Mouse (Mus musculus) kidney, embryonic 15.5 days (tissue): ENCODE measurements around the gene Rorb. TPM values are rescaled to one million over a fixed set of nuclear protein-coding genes. Genes with fewer than 3 reads are reported as not detected.

Experiments
- ATAC-seq: fragments of 200-750 bp; cut with Nextera tagmentation; replicated peaks from 2 replicates; pipeline ENCODE4 v1.8.0; 2017; ENCODE audit warnings: moderate TSS enrichment; ENCODE audit not compliant: low FRiP score
- H3K27ac ChIP-seq: fragments of 300-500 bp; sonication (generic); 2 replicates; pipeline ENCODE4 v1.5.1; 2015; ENCODE audit warnings: mild to moderate bottlenecking, inconsistent platforms
- H3K27me3 ChIP-seq: fragments of 300-500 bp; sonication (generic); 2 replicates; pipeline ENCODE4 v1.6.1; 2015; ENCODE audit warnings: inconsistent platforms
- H3K36me3 ChIP-seq: fragments of 300-500 bp; sonication (generic); 2 replicates; pipeline ENCODE4 v1.6.1; 2015; ENCODE audit warnings: inconsistent platforms
- H3K4me1 ChIP-seq: fragments of 300-500 bp; sonication (generic); 2 replicates; pipeline ENCODE4 v1.6.1; 2015; ENCODE audit warnings: inconsistent platforms
- H3K4me2 ChIP-seq: fragments of 300-500 bp; sonication (generic); 2 replicates; pipeline ENCODE4 v1.6.1; 2015; ENCODE audit warnings: moderate library complexity, mild to moderate bottlenecking, inconsistent platforms
- H3K4me3 ChIP-seq: fragments of 300-500 bp; sonication (generic); replicated peaks from 2 replicates; pipeline ENCODE4 v1.5.1; 2015; ENCODE audit warnings: mild to moderate bottlenecking, inconsistent platforms
- H3K9ac ChIP-seq: fragments of 300-500 bp; sonication (generic); 2 replicates; pipeline ENCODE4 v1.6.1; 2015; ENCODE audit warnings: mild to moderate bottlenecking, inconsistent platforms
- H3K9me3 ChIP-seq: fragments of 300-500 bp; sonication (generic); replicated peaks from 2 replicates; pipeline ENCODE4 v1.6.1; 2016; ENCODE audit warnings: inconsistent platforms
- WGBS: fragments of 180-500 bp; shearing (Covaris S2); methylation state at CpG from one replicate; pipeline ENCODE4 v1.1.7; 2015; ENCODE audit warnings: mixed read lengths; 5-methylcytosine and 5-hydroxymethylcytosine counted together
- polyA plus RNA-seq: library from polyadenylated mRNA; unstranded; fragments of >200 nt; fragmentation: Nextera tagmentation; extraction: Ambion mirVana; gene quantifications from 2 replicates; pipeline ENCODE4 v1.2.1, GENCODE M21; 2015

Rorb gene
- polyA plus RNA-seq, 1 experiment from 2014 or later, result 0.35 TPM

DNA sequence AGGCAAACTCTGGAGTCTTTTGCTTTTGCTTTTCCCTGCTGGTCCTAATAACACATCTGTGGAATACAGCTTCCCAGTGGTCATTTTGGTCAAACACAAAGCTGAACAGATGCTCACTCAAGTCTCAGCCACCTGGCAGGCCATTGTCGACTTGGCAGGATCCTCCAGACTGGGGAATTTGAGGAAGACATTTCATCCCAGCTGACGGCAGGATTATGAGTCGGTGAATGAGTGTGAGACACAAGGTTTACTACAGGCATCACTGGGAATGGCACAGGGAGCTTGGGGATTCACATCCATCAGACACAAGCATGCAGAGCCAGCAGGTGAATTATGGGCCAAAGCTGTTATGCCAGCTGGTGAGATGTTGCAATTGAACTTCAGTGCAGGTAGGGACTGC lies 201.4 kb downstream of the Rorb start:
- 71% methylated on average over 3 of the region's 3 CpGs for WGBS

DNA sequence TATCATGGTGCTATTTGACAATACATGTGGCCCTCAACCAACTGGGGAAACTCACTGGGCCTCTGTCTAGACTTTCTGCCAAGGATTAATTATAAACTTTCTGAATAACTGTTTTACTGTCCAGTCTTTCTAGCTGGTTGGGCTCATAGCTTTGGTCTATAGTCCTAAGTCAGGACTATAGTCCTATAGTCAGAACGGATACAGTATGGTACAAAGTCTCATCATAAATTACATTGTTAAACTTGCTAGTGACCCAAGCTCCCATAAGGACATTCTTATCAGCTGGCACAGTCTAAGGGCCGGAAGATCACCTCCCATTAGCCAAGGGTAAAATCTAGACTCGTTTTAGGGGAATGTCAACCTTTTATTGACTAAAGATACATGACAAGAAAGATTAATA lies 205.5 kb downstream of the Rorb start:
- H3K27ac ChIP-seq, result no peak overlapping the region
- WGBS, result 42% methylated on average over 3 of the region's 3 CpGs
- H3K9ac ChIP-seq, result no peak overlapping the region
- ATAC-seq, result no peak
- H3K36me3 ChIP-seq, result no peaks in the 10 kb centered on the region
- no peak overlapping the region for H3K4me3 ChIP-seq
- H3K27me3 ChIP-seq, result no peaks in the 10 kb centered on the region
- peaks cover 16% of the 10 kb centered on the region for H3K4me1 ChIP-seq
- no peaks in the 10 kb centered on the region for H3K9me3 ChIP-seq
- H3K4me2 ChIP-seq, result no peak overlapping the region

More for the DNA sequence above, 201.4 kb downstream of the Rorb start:
- Histone ChIP-seq H3K27ac (no peak overlapping the region), H3K4me1 (0 out of 2 replicates have a peak, but pooled peaks cover 4% of the 10 kb centered on the region), H3K36me3 (no peaks in the 10 kb centered on the region), H3K4me2 (no peak overlapping the region), H3K27me3 (no peaks in the 10 kb centered on the region), H3K4me3 (no peak overlapping the region), H3K9ac (no peak overlapping the region), H3K9me3 (no peaks in the 10 kb centered on the region)
- ATAC-seq, result no peak

DNA sequence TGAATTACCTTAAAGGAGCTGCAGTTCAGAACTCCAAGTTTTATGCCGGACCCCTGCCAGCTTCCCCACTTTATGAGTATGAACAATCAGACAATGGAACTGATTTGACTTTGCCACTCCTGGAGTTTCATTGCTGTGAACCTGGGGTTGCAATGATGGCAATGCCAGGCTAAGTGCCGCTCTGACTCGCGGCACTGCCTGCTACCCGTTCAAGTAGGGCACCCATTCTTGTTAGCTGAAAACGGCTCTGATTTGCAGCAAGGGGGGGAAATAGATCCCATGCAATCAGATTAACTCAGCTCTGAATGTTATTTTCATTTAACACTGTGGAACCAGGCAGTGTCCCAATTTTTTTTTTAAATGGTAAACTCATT lies 208.3 kb downstream of the Rorb start:
- 20% methylated on average over 6 of the region's 6 CpGs for WGBS

DNA sequence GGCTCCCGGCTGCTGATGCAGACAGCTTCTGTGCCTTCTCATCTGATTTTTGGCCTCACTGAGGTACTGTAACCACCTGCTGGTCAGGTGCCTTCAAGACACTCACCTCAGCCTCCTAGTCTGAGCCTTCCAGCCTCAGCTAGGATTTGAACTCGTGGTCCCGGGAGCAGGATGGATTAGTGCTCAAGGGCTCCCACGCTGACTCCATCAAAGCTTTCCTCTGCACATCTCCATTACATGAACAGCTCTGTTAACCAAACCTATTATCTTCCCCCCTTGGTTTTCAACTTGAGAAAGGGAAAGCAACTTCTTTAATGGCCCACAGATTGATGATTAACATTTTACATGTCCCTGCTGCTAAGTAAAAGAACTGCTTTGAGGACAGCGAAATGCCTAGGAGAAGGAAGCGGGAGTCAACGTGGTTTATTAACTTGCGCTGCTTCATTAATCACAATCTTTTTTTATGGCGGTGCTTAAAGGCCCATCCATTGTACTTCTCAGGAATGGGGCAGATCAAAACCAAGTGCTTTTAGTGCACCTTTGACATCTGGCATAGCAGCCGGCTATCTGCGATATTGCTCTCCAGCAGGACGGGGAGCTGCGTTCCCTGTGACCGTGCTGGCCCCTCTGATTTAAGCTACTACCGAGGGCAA lies 208.8 kb downstream of the Rorb start:
- peaks cover 16% of the 10 kb centered on the region for H3K4me1 ChIP-seq
- H3K4me2 ChIP-seq, result peak overlapping the region; percentile 51
- H3K27me3 ChIP-seq, result no peaks in the 10 kb centered on the region
- 15% methylated on average over 15 of the region's 15 CpGs for WGBS
- H3K4me3 ChIP-seq, result 0 out of 2 replicates have a peak overlapping the region, but pooled peaks have one; percentile 19
- H3K9ac ChIP-seq, result no peak overlapping the region
- no peaks in the 10 kb centered on the region for H3K9me3 ChIP-seq
- ATAC-seq, result peak; percentile 87
- H3K27ac ChIP-seq, result peak overlapping the region; percentile 73
- H3K36me3 ChIP-seq, result no peaks in the 10 kb centered on the region

More for the DNA sequence above, 208.3 kb downstream of the Rorb start:
- peak overlapping the region; percentile 9 for H3K27ac ChIP-seq
- no peaks in the 10 kb centered on the region for H3K9me3 ChIP-seq
- no peak overlapping the region for H3K9ac ChIP-seq
- peak overlapping the region; percentile 51 for H3K4me2 ChIP-seq
- peak; percentile 43 for ATAC-seq
- 0 out of 2 replicates have a peak overlapping the region, but pooled peaks have one; percentile 19 for H3K4me3 ChIP-seq
- peaks cover 16% of the 10 kb centered on the region for H3K4me1 ChIP-seq
- H3K36me3 ChIP-seq, result no peaks in the 10 kb centered on the region
- H3K27me3 ChIP-seq, result no peaks in the 10 kb centered on the region

GRCm38 (mm10) chr19:18898238-18898637 lies 212.8 kb downstream of the Rorb start:
- no peak overlapping the region for H3K9ac ChIP-seq
- H3K36me3 ChIP-seq, result no peaks in the 10 kb centered on the region
- H3K9me3 ChIP-seq, result no peaks in the 10 kb centered on the region
- peaks cover 11% of the 10 kb centered on the region for H3K4me1 ChIP-seq
- no peaks in the 10 kb centered on the region for H3K27me3 ChIP-seq
- H3K27ac ChIP-seq, result no peak overlapping the region
- no peak overlapping the region for H3K4me2 ChIP-seq
- ATAC-seq, result no peak
- H3K4me3 ChIP-seq, result no peak overlapping the region

DNA sequence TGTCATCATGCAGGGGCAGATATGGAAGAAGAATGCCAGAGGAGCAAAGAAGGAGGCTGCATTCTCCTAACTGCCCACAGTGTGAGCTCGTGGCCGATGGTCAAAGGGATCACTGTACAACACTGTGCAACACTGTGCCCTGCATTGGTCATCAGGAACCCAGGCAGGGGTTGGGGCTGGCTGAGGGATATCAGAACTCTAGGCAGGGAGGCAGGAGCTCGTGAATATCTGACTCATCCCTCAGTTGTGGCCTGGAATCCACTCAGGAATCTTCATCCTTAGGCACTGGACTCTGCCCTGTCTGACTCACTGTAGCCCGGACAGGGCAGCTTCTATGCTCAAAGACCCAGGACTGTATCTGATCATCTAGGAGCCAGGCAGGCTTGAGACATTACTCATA lies 220.8 kb downstream of the Rorb start:
- H3K4me1 ChIP-seq, result peaks cover 14% of the 10 kb centered on the region
- peak; percentile 46; the same call in 1 of the 2 replicates for ATAC-seq
- WGBS, result 80% methylated on average over 4 of the region's 4 CpGs

DNA sequence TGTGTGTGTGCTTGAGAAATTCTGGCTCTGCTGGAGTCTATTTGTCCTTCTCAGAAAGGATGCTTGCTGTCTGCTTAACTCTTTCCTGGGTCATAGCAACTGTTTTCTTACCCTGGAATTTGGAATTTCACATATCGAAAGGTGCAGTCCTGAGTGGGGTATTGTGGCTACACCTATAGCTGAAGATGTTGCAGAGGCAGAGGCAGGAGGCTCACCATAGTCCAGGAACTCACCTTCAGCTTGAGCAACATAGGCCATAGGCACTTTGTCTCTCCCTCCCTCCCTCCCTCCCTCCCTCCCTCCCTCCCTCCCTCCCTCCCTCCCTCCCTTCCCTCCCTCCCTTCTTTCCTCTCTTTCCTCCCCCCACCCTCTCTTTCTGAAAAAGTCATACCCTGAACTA lies 221.4 kb downstream of the Rorb start:
- no peak overlapping the region for H3K9ac ChIP-seq
- H3K27ac ChIP-seq, result no peak overlapping the region
- H3K4me2 ChIP-seq, result peak overlapping the region; percentile 54; the same call in 1 of the 2 replicates
- no peaks in the 10 kb centered on the region for H3K36me3 ChIP-seq
- 0 out of 2 replicates have a peak, but pooled peaks have one; percentile 49 for ATAC-seq
- H3K9me3 ChIP-seq, result no peaks in the 10 kb centered on the region
- peaks cover 14% of the 10 kb centered on the region for H3K4me1 ChIP-seq
- H3K27me3 ChIP-seq, result no peaks in the 10 kb centered on the region
- no peak overlapping the region for H3K4me3 ChIP-seq
- 96% methylated on average over 1 of the region's 1 CpGs for WGBS

More for the DNA sequence above, 220.8 kb downstream of the Rorb start:
- no peak overlapping the region for H3K27ac ChIP-seq
- H3K9me3 ChIP-seq, result no peaks in the 10 kb centered on the region
- H3K4me2 ChIP-seq, result no peak overlapping the region
- no peaks in the 10 kb centered on the region for H3K36me3 ChIP-seq
- H3K27me3 ChIP-seq, result no peaks in the 10 kb centered on the region
- H3K4me3 ChIP-seq, result no peak overlapping the region
- H3K9ac ChIP-seq, result no peak overlapping the region

DNA sequence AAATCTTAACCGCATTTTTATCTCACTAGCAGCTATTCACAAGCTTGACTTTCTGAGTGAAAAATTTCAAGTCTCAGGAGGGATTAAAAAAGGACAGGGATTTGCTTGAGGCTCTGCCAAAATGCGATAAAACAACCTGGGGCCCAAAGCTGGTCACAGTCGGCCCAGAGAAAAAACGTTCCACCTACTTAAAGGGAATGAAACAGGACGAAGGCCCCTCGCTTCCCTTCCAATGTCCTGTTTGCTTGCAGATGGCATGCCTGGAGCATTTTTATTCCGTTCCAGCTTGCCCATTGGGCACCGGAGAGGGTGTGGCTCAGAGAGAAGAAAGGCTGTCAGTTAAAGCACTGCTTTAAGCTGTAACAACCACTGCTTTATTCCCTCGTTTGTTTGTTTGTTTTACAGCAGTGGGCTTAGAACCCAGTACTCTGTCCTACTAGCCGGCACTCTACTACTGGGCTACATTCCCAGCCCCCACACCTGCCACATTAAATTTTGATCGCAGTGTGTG lies 221.8 kb downstream of the Rorb start:
- no peak overlapping the region for H3K27ac ChIP-seq
- peaks cover 14% of the 10 kb centered on the region for H3K4me1 ChIP-seq
- no peaks in the 10 kb centered on the region for H3K9me3 ChIP-seq
- peak overlapping the region; percentile 54 for H3K4me2 ChIP-seq
- WGBS, result 13% methylated on average over 11 of the region's 11 CpGs
- H3K36me3 ChIP-seq, result no peaks in the 10 kb centered on the region
- ATAC-seq, result peak; percentile 43; the same call in 1 of the 2 replicates
- no peaks in the 10 kb centered on the region for H3K27me3 ChIP-seq
- H3K4me3 ChIP-seq, result peak overlapping the region; percentile 19
- no peak overlapping the region for H3K9ac ChIP-seq

- H3K4me3 ChIP-seq, result peak overlapping the region; percentile 19
- H3K9ac ChIP-seq, result no peak overlapping the region
- 31% methylated on average over 13 of the region's 13 CpGs for WGBS
Measured at GRCm38 (mm10) chr19:18888491-18889116, 222.4 kb downstream of the Rorb start.

DNA sequence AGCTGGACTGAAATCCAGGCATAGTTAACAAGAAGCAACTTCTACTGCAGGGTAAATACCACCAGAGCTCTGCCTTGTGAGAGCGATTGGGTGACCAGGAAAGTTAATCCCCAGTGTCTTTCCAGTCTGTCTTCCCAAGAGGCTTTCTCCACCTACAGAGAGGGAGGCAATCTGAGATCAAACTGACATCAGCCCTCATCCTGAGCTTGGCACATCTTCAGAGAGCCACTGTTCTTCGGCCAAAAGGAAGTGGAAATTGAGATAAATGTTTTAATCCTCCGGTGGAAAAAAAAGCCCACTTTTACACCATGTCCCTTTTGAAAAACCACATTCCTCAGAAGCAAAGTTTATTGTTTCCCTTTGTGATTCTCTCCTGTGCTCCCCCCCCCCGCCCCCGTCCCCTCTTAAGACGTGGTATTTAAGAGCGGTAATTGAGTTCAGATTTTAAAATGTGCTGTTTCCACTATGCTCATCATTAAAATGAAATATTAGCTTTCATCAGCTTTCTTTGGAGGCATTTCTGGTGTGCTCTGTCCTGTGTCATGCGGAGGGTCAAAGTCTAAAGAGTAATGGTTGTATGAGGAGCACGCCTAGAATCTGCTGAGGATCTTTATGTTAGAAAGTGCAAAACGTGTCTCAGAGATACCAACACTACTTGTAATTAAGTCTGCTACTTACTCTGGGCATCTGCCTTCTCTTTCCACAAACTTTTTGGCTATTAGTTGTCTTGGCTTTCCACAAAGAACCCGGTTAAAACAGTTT lies 223.2 kb downstream of the Rorb start:
- Histone ChIP-seq H3K4me3 (no peak overlapping the region), H3K36me3 (no peaks in the 10 kb centered on the region), H3K27me3 (no peaks in the 10 kb centered on the region), H3K9me3 (no peaks in the 10 kb centered on the region), H3K27ac (no peak overlapping the region), H3K9ac (no peak overlapping the region), H3K4me2 (no peak overlapping the region), H3K4me1 (peaks cover 14% of the 10 kb centered on the region)
- no peak; the same call in 1 of the 2 replicates for ATAC-seq
- WGBS, result 39% methylated on average over 11 of the region's 11 CpGs

More at GRCm38 (mm10) chr19:18888491-18889116, 222.4 kb downstream of the Rorb start:
- no peaks in the 10 kb centered on the region for H3K9me3 ChIP-seq
- peak overlapping the region; percentile 54 for H3K4me2 ChIP-seq
- no peak overlapping the region for H3K27ac ChIP-seq
- peaks cover 14% of the 10 kb centered on the region for H3K4me1 ChIP-seq
- H3K27me3 ChIP-seq, result no peaks in the 10 kb centered on the region
- ATAC-seq, result no peak
- no peaks in the 10 kb centered on the region for H3K36me3 ChIP-seq

DNA sequence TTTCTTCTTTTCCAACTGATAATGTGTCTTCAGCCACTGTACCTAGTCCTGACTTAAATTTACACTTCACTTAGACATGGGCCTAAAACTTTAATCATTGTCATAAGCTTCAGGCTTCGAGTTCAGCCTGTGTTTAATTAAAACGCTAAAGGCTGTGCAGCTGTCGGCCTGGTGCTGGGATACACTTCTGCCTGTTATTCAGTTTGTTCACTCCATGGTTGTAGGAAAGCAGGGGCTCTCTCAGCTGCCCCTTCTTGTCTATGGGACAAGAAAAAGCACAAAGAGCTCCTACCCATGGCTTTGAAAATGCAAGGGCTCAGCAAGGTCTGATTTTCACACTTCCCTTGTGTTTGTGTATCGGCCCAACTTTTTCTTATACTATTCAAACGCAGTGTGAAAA lies 229.8 kb downstream of the Rorb start:
- no peak overlapping the region for H3K27ac ChIP-seq
- no peak overlapping the region for H3K9ac ChIP-seq
- H3K36me3 ChIP-seq, result no peaks in the 10 kb centered on the region
- H3K4me1 ChIP-seq, result no peaks in the 10 kb centered on the region
- ATAC-seq, result no peak
- no peak overlapping the region for H3K4me3 ChIP-seq
- H3K9me3 ChIP-seq, result no peaks in the 10 kb centered on the region
- H3K27me3 ChIP-seq, result no peaks in the 10 kb centered on the region
- 83% methylated on average over 5 of the region's 5 CpGs for WGBS
- no peak overlapping the region for H3K4me2 ChIP-seq
